Comparison of ENCODE assay signal across 9 mouse cellular contexts in genomic region chr11:30289470-30290431, GRCm38 (mm10). TPM values are rescaled to one million over a fixed set of nuclear protein-coding genes. Genes with fewer than 3 reads are reported as not detected.
DNase-seq lines count a peak whose midpoint lies in the region; ATAC-seq and TF ChIP-seq lines count a peak whose summit lies in the region.
"Had no signal": no experiment of that assay in that cellular context is flagged by ENCODE, and none has a peak within 500 bp of the region (broad histone marks: within the 10 kb centered on the region; RNA-seq: fewer than 3 reads in every experiment).

No protein-coding gene starts in this region.

- no peaks in the 10 kb centered on the region for H3K36me3 ChIP-seq in hindbrain, postnatal 0 days (ENCODE audit: insufficient read depth, low read length)
- no peaks in the 10 kb centered on the region for H3K36me3 ChIP-seq in hindbrain, embryonic 12.5 days
- no peaks in the 10 kb centered on the region for H3K36me3 ChIP-seq in lung, embryonic 16.5 days (ENCODE audit: control insufficient read depth, insufficient read depth, low read length)
- no peaks in the 10 kb centered on the region for H3K36me3 ChIP-seq in thymus, adult 2 months (ENCODE audit: control insufficient read depth, insufficient read depth, low read length)
- no peaks in the 10 kb centered on the region for H3K36me3 ChIP-seq in hindbrain, embryonic 10.5 days

- no peak overlapping the region for H3K9ac ChIP-seq in hindbrain, postnatal 0 days (replicated peaks; ENCODE audit: low read length)
- H3K9ac ChIP-seq in hindbrain, embryonic 12.5 days: no peak overlapping the region
- H3K9ac ChIP-seq in lung, embryonic 16.5 days (ENCODE audit: low read length): peak overlapping the region; percentile 46
- H3K9ac ChIP-seq: forebrain, embryonic 13.5 days had no signal

- H3K4me2 ChIP-seq in hindbrain, postnatal 0 days (ENCODE audit: low read depth, low read length): no peak overlapping the region
- no peak overlapping the region for H3K4me2 ChIP-seq in hindbrain, embryonic 12.5 days (replicated peaks)
- H3K4me2 ChIP-seq in lung, embryonic 16.5 days (ENCODE audit: low read depth, low read length): peak overlapping the region; percentile 34
- H3K4me2 ChIP-seq: forebrain, embryonic 13.5 days had no signal

- no peak overlapping the region for H3K4me3 ChIP-seq in hindbrain, postnatal 0 days (ENCODE audit: low read length)
- H3K4me3 ChIP-seq in hindbrain, embryonic 12.5 days: no peak overlapping the region
- no peak overlapping the region for H3K4me3 ChIP-seq in lung, embryonic 16.5 days (ENCODE audit: low read length)
- no peak overlapping the region for H3K4me3 ChIP-seq in thymus, adult 2 months (ENCODE audit: control insufficient read depth, insufficient read depth, low read length)
- H3K4me3 ChIP-seq in hindbrain, embryonic 10.5 days: no peak overlapping the region
- H3K4me3 ChIP-seq: forebrain, embryonic 13.5 days had no signal

- H3K27me3 ChIP-seq in hindbrain, postnatal 0 days (ENCODE audit: insufficient read depth, low read length): no peaks in the 10 kb centered on the region
- no peaks in the 10 kb centered on the region for H3K27me3 ChIP-seq in hindbrain, embryonic 12.5 days
- H3K27me3 ChIP-seq in lung, embryonic 16.5 days (ENCODE audit: control insufficient read depth, insufficient read depth, low read depth, low read length): no peaks in the 10 kb centered on the region
- H3K27me3 ChIP-seq in thymus, adult 2 months (ENCODE audit: control insufficient read depth, insufficient read depth, low read length): no peaks in the 10 kb centered on the region
- H3K27me3 ChIP-seq in hindbrain, embryonic 10.5 days (ENCODE audit: insufficient read depth, poor library complexity, severe bottlenecking): no peaks in the 10 kb centered on the region
- H3K27me3 ChIP-seq: forebrain, embryonic 13.5 days had no signal

- WGBS in hindbrain, postnatal 0 days: 55% methylated on average over 7 of the region's 7 CpGs
- 68% methylated on average over 7 of the region's 7 CpGs for WGBS in hindbrain, embryonic 12.5 days
- 42% methylated on average over 7 of the region's 7 CpGs for WGBS in lung, embryonic 16.5 days
- WGBS in thymus, adult 2 months: 89% methylated on average over 7 of the region's 7 CpGs
- WGBS in hindbrain, embryonic 10.5 days: 78% methylated on average over 7 of the region's 7 CpGs

- H3K27ac ChIP-seq in hindbrain, postnatal 0 days: no peak overlapping the region; the same call in 1 of the 2 replicates
- H3K27ac ChIP-seq in hindbrain, embryonic 12.5 days: no peak overlapping the region
- H3K27ac ChIP-seq in lung, embryonic 16.5 days (ENCODE audit: low read length): peak overlapping the region; percentile 85
- H3K27ac ChIP-seq in thymus, adult 2 months (ENCODE audit: control insufficient read depth, insufficient read depth, low read length): no peak overlapping the region
- H3K27ac ChIP-seq in hindbrain, embryonic 10.5 days: no peak overlapping the region
- H3K27ac ChIP-seq: forebrain, embryonic 13.5 days had no signal

- H3K9me3 ChIP-seq in hindbrain, postnatal 0 days (ENCODE audit: low read length): no peaks in the 10 kb centered on the region
- H3K9me3 ChIP-seq in hindbrain, embryonic 12.5 days (replicated peaks): no peaks in the 10 kb centered on the region
- no peaks in the 10 kb centered on the region for H3K9me3 ChIP-seq in lung, embryonic 16.5 days (ENCODE audit: control insufficient read depth, low read length)
- H3K9me3 ChIP-seq in hindbrain, embryonic 10.5 days: no peaks in the 10 kb centered on the region
- H3K9me3 ChIP-seq: forebrain, embryonic 13.5 days had no signal

- peak; percentile 5 for DNase-seq in hindbrain, postnatal 0 days (ENCODE audit: low spot score)
- peak; percentile 36 for DNase-seq in NIH3T3 (ENCODE audit: low read depth)
- peak; percentile 46 for DNase-seq in gastrocnemius, postnatal 25 days
- no peak for DNase-seq in spleen, adult 12 weeks (ENCODE audit: low spot score)
- DNase-seq in thymus, adult 2 months: no peak
- DNase-seq in hindbrain, embryonic 10.5 days (ENCODE audit: low spot score): no peak

- no peak for TF ChIP-seq CTCF in hindbrain, postnatal 0 days (IDR thresholded peaks at IDR 0.05; ENCODE audit: low read depth)
- no peak for TF ChIP-seq CTCF in thymus, adult 2 months (IDR thresholded peaks at IDR 0.05; ENCODE audit: borderline replicate concordance, control insufficient read depth, extremely low read depth, insufficient read depth, low read length, poor library complexity)

- no peak for TF ChIP-seq POLR2A in thymus, adult 2 months (IDR thresholded peaks at IDR 0.05; ENCODE audit: control insufficient read depth, extremely low read depth, insufficient read depth, low read length, poor library complexity)

- no peaks in the 10 kb centered on the region for H3K4me1 ChIP-seq in hindbrain, postnatal 0 days (ENCODE audit: insufficient read depth, low read length)
- no peaks in the 10 kb centered on the region for H3K4me1 ChIP-seq in hindbrain, embryonic 12.5 days
- H3K4me1 ChIP-seq in lung, embryonic 16.5 days (replicated peaks; ENCODE audit: control insufficient read depth, insufficient read depth, low read length): peaks cover 44% of the 10 kb centered on the region
- no peaks in the 10 kb centered on the region for H3K4me1 ChIP-seq in thymus, adult 2 months (replicated peaks; ENCODE audit: control insufficient read depth, insufficient read depth, low read length)
- no peaks in the 10 kb centered on the region for H3K4me1 ChIP-seq in hindbrain, embryonic 10.5 days (replicated peaks)
- H3K4me1 ChIP-seq: forebrain, embryonic 13.5 days had no signal

- 0 out of 2 replicates have a peak, but pooled peaks have one; percentile 29 for ATAC-seq in hindbrain, postnatal 0 days
- ATAC-seq in hindbrain, embryonic 12.5 days (ENCODE audit: low FRiP score): no peak
- peak; percentile 44 for ATAC-seq in lung, embryonic 16.5 days (ENCODE audit: low read depth)
- ATAC-seq: forebrain, embryonic 13.5 days had no signal

RNA-seq across cellular contexts. Expression of gene Sptbn1, which starts 21.8 kb away (rescaled TPM):
- 247 and 255 TPM in 2 replicates for total RNA-seq in hindbrain, postnatal 0 days (2014; rRNA removed)
- 161 and 162 TPM in 2 replicates for polyA plus RNA-seq in hindbrain, postnatal 0 days (2015; fragmentation: Nextera tagmentation; extraction: Ambion mirVana)
- polyA plus RNA-seq in hindbrain, embryonic 12.5 days (2016; fragmentation: Nextera tagmentation; extraction: Ambion mirVana): 120 and 122 TPM in 2 replicates
- total RNA-seq in gastrocnemius, postnatal 25 days (2021): 100 to 1,000 TPM; 126 to 130 TPM
- 169 and 187 TPM in 2 replicates for polyA plus RNA-seq in lung, embryonic 16.5 days (2015; fragmentation: Nextera tagmentation; extraction: Ambion mirVana)
- 48.2 and 48.5 TPM in 2 replicates for polyA plus RNA-seq in thymus, adult 2 months (2012; rRNA removed)
- polyA plus RNA-seq in hindbrain, embryonic 10.5 days (2016; fragmentation: Nextera tagmentation; extraction: Ambion mirVana): 60.1 and 68.8 TPM in 2 replicates

Comparison
In these comparisons a context has a peak if more than half of its experiments do, and no peak if none do; other contexts are left out.
1. DNase-seq: peak in hindbrain, postnatal 0 days (single experiment), NIH3T3 (single experiment) and gastrocnemius, postnatal 25 days (single experiment); none in spleen, adult 12 weeks (single experiment), thymus, adult 2 months (single experiment) and hindbrain, embryonic 10.5 days (single experiment).